Mouse (Mus musculus) forebrain, embryonic 13.5 days (tissue): ENCODE measurements at regions not wholly inside any gene's neighbourhood (a gene's known extent, or its start where the extent isn't known, plus 50 kb on each side); places are given as distances from the start of the nearest gene placed in this dataset.

Experiments
- ATAC-seq: fragments of 200-750 bp; cut with Nextera tagmentation; 2 replicates; pipeline ENCODE4 v1.8.0; 2017
- H3K27ac ChIP-seq: fragments of 300-500 bp; sonication (generic); 2 replicates; pipeline ENCODE4 v1.5.1; 2015; ENCODE audit warnings: inconsistent platforms, mild to moderate bottlenecking, moderate library complexity
- H3K27me3 ChIP-seq: fragments of 300-500 bp; sonication (generic); 2 replicates; pipeline ENCODE4 v1.6.1; 2015; ENCODE audit warnings: mild to moderate bottlenecking, inconsistent platforms
- H3K36me3 ChIP-seq: fragments of 300-500 bp; sonication (generic); 2 replicates; pipeline ENCODE4 v1.6.1; 2015; ENCODE audit warnings: mild to moderate bottlenecking, inconsistent platforms; ENCODE audit not compliant: poor library complexity, severe bottlenecking
- H3K4me1 ChIP-seq: fragments of 300-500 bp; sonication (generic); 2 replicates; pipeline ENCODE4 v1.6.1; 2015; ENCODE audit warnings: inconsistent platforms
- H3K4me2 ChIP-seq: fragments of 300-500 bp; sonication (generic); 2 replicates; pipeline ENCODE4 v1.6.1; 2015; ENCODE audit warnings: inconsistent platforms, mild to moderate bottlenecking, moderate library complexity
- H3K4me3 ChIP-seq: fragments of 300-500 bp; sonication (generic); 2 replicates; pipeline ENCODE4 v1.5.1; 2015; ENCODE audit warnings: mild to moderate bottlenecking, inconsistent platforms
- H3K9ac ChIP-seq: fragments of 300-500 bp; sonication (generic); 2 replicates; pipeline ENCODE4 v1.6.1; 2015; ENCODE audit warnings: mild to moderate bottlenecking, inconsistent platforms
- H3K9me3 ChIP-seq: fragments of 300-500 bp; sonication (generic); replicated peaks from 2 replicates; pipeline ENCODE4 v1.6.1; 2016; ENCODE audit warnings: inconsistent platforms
- WGBS: fragments of 180-500 bp; shearing (Covaris S2); methylation state at CpG from one replicate; pipeline ENCODE4 v1.1.7; 2015; 5-methylcytosine and 5-hydroxymethylcytosine counted together

DNA sequence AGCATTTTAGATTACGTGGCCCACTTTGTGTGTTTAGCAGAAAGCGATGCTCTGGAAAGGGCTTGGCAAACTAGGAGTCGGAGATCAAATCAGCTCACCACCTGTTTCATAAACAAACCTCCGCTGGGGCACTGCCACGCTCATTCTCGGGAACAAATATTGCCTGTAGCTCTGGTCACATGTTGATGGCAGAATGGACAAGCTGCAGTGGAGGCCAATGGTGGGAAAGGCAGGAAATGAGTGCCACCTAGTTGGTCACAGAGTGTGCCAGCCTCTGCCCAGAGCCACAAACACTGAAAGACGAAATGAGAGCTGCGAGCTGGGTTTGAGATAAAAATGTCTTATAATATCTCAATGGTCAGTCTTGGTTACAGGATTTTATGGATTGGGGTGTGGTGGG, 259.2 kb upstream of the Csf3r start:
- no peak for ATAC-seq
- WGBS: 86% methylated on average over 8 of the region's 8 CpGs
- no peak overlapping the region for H3K27ac ChIP-seq
- no peak overlapping the region for H3K9ac ChIP-seq
- no peaks in the 10 kb centered on the region for H3K36me3 ChIP-seq
- H3K4me2 ChIP-seq: no peak overlapping the region
- H3K4me1 ChIP-seq: no peaks in the 10 kb centered on the region
- no peaks in the 10 kb centered on the region for H3K27me3 ChIP-seq
- no peaks in the 10 kb centered on the region for H3K9me3 ChIP-seq
- no peak overlapping the region for H3K4me3 ChIP-seq

DNA sequence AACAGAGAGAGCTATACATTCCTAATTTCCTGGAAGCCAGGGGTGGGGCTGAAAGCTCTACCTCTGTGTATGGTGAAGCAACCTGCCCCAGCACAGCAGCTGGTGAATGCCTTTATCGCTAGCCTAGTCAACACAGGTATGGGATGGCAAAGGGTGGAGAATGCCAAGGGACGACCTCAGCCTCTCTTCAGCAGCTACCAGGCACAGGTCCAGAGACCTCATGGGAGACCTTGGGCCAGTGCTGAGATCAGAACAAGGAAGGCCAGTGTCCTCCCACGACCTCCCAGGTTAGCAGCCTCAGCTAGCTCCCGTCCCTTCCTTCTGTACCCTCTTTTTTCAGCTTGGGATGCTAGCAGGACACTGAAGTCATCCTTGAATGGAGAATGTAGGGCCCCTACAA, 247.2 kb upstream of the Csf3r start:
- 87% methylated on average over 4 of the region's 4 CpGs for WGBS

DNA sequence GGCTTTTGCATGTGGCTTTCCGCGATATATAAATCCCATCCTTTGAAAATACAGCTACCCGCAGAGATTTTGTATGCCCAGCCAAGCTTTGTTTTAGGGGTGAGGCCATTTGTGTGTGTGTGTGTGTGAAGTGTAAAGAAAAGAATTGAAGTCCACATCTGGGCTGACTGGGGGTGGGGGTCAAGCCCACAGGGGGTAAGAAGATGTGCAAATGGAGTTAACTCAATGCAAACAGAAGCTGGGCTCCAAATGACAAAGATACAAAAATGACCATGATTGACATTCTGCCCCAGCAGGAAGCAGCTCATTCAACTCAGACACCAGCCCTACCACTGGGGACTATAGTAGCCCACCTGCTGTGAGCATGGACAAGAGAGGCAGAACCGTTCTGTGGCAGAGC, 244.2 kb upstream of the Csf3r start:
- no peaks in the 10 kb centered on the region for H3K36me3 ChIP-seq
- 0 out of 2 replicates have a peak, but pooled peaks cover 3% of the 10 kb centered on the region for H3K27me3 ChIP-seq
- no peak overlapping the region for H3K4me3 ChIP-seq
- no peaks in the 10 kb centered on the region for H3K9me3 ChIP-seq
- H3K4me1 ChIP-seq: peaks cover 17% of the 10 kb centered on the region
- 14% methylated on average over 4 of the region's 4 CpGs for WGBS
- H3K4me2 ChIP-seq: no peak overlapping the region
- H3K27ac ChIP-seq: no peak overlapping the region
- no peak for ATAC-seq
- H3K9ac ChIP-seq: no peak overlapping the region

More for the DNA sequence above, 247.2 kb upstream of the Csf3r start:
- 0 out of 2 replicates have a peak, but pooled peaks cover 3% of the 10 kb centered on the region for H3K27me3 ChIP-seq
- H3K4me1 ChIP-seq: peaks cover 17% of the 10 kb centered on the region
- ATAC-seq: no peak
- no peaks in the 10 kb centered on the region for H3K36me3 ChIP-seq
- no peak overlapping the region for H3K9ac ChIP-seq
- H3K9me3 ChIP-seq: no peaks in the 10 kb centered on the region
- no peak overlapping the region for H3K4me2 ChIP-seq
- no peak overlapping the region for H3K27ac ChIP-seq
- H3K4me3 ChIP-seq: no peak overlapping the region

DNA sequence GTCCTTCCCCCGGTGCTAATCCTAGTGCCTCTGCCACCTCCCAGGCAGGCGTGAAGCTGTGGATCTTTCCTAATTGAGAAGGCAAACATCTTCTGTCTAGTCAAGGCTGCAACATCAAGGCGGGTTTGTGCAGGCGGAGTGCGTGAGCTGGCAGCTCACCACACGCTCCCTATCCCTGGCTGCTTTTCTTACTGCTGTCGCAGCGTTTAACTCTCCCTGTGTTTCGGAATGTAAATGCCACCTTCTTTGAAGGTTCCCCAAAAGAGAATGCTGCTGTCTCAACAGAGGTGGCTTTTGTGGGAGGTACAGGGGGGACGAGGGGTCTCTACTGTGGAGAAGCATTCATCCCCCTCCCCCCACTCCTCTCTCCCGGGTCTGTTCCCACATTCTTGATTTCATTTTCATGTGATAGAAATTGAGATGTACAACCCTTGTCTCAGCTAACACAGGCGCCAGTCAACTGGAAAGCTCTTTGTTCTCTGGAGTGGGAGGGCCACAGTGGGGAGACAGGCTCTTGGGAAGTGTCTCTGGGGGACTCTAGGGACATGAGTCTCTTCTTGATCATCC, 243.3 kb upstream of the Csf3r start:
- Histone ChIP-seq H3K4me1 (peaks cover 17% of the 10 kb centered on the region), H3K27me3 (0 out of 2 replicates have a peak, but pooled peaks cover 3% of the 10 kb centered on the region), H3K4me3 (no peak overlapping the region), H3K9me3 (no peaks in the 10 kb centered on the region), H3K9ac (no peak overlapping the region), H3K27ac (peak overlapping the region; percentile 35), H3K36me3 (no peaks in the 10 kb centered on the region), H3K4me2 (no peak overlapping the region; the same call in 1 of the 2 replicates)
- ATAC-seq: no peak; the same call in 1 of the 2 replicates
- WGBS: 6% methylated on average over 12 of the region's 12 CpGs

DNA sequence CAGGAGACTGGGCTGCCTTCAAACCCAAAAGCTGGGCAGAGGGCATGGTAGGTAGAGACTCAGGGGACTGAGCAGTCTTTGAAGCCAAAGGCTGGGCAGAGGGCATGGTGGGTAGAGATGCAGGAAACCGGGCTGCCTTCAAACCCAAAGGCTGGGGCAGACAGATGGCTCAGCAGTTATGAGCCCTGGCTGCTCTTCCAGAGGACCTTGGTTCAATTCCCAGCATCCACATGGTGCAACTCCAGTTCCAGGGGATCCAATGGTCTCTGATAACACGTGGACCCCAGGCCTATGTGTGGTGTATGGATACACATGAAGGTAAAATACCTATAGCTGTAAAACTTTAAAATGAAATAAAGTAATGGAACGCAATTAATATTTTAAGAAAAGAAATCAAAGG, 242.0 kb upstream of the Csf3r start:
- Histone ChIP-seq H3K4me1 (peaks cover 17% of the 10 kb centered on the region), H3K27ac (no peak overlapping the region), H3K4me3 (no peak overlapping the region), H3K9me3 (no peaks in the 10 kb centered on the region), H3K27me3 (0 out of 2 replicates have a peak, but pooled peaks cover 3% of the 10 kb centered on the region), H3K36me3 (no peaks in the 10 kb centered on the region), H3K4me2 (no peak overlapping the region), H3K9ac (no peak overlapping the region)
- no peak for ATAC-seq
- WGBS: 86% methylated on average over 3 of the region's 3 CpGs

DNA sequence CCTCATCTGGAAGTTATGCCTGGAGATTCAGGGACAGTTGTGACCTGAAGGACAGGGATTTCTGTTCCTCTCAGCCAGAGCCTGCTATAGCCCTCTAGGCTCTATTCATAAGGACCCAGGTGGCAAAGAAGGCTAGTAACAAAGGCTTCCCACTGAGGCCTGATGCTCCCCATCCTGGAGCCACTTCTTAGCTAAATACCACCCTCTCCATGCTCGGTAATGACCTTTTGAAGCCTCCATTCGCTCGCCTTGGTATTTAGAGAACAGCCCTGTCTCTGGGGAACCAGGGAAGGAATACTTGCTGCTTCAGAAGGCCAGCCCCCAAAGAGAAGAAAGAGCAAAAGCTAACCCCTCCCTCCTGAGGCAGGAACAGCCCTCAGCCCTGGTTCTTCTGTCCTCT, 238.3 kb upstream of the Csf3r start:
- Histone ChIP-seq H3K4me3 (no peak overlapping the region), H3K27me3 (no peaks in the 10 kb centered on the region), H3K36me3 (no peaks in the 10 kb centered on the region), H3K4me1 (peaks cover 6% of the 10 kb centered on the region), H3K9ac (no peak overlapping the region), H3K9me3 (no peaks in the 10 kb centered on the region), H3K4me2 (no peak overlapping the region), H3K27ac (no peak overlapping the region)
- WGBS: 12% methylated on average over 3 of the region's 3 CpGs
- ATAC-seq: no peak

DNA sequence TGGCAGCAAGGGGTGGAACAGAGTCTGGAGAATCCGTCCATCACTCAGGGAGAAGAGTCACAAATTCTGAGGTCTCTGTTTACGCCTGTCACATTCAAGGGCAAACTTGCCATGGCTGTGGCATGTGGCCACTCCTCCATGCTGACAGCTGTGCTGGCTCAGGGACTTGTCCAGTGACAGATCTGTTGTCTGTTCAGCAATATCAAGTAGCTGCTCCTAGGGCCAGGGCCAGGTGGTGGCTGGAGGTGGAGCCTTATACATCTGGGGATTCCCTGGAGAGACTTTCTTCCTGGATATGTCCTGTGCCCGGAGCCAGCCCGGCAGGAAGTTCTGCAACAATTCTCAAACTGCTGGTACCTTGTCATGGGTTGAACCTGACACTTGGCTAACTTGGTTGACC, 229.7 kb upstream of the Csf3r start:
- ATAC-seq: no peak
- Histone ChIP-seq H3K4me3 (no peak overlapping the region), H3K27ac (no peak overlapping the region), H3K4me2 (no peak overlapping the region), H3K27me3 (no peaks in the 10 kb centered on the region), H3K36me3 (no peaks in the 10 kb centered on the region), H3K4me1 (no peaks in the 10 kb centered on the region), H3K9me3 (no peaks in the 10 kb centered on the region), H3K9ac (no peak overlapping the region)
- 86% methylated on average over 4 of the region's 4 CpGs for WGBS

DNA sequence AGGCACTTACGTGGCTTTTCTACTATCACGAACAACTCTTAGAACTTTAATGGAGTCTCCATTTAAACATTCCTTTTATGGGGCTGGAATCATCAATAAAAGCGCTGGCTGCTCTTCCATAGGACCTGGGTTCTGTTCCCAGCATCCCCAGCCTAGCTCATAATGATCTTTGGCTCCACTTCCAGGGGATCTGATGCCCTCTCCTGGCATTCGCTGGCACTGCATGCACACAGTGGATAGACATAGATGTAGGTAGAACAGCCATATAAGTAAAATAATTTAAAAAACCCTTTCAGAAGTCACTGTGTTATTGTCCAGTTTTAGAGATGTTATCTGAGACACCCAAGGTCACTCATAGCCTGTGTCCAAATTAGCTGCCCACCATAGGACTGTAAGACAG, 216.4 kb upstream of the Csf3r start:
- peaks cover 17% of the 10 kb centered on the region for H3K4me1 ChIP-seq
- H3K27me3 ChIP-seq: peaks cover 30% of the 10 kb centered on the region
- no peak overlapping the region for H3K4me2 ChIP-seq

DNA sequence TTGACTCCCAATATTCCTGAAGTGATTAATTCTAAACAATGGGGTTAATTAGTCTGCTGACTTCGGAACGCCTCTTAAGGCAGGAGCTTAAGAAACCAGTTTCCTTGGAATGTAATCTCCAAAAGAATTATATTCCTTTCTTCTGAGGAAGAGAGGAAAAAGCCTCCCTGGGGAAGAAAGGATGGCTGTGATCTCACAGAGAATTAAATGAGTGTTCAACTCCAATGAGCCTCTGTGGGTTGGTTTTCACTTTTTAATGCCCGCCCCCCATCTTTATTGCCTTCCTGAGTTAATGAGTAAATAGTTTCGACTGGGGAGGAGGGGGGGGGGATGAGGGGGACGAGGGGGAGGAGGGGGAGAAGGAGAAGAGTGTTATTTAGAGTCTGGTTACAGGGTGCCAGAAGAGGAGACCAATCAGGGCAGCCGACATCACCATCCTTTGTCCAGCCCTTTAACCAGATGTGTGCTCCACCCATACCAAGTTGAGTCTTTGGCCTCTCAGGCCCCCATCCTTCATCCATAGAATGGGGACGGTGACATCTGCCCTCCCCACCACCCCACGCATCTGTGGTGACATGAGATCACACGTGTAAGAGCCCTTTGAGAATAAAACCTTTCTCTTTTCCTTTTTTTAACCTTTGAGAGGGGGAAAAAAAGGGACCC, 214.8 kb upstream of the Csf3r start:
- no peak overlapping the region for H3K27ac ChIP-seq
- ATAC-seq: 0 out of 2 replicates have a peak, but pooled peaks have one; percentile 33
- WGBS: under 1% methylated on average over 8 of the region's 9 CpGs

More for the DNA sequence above, 216.4 kb upstream of the Csf3r start:
- H3K9ac ChIP-seq: no peak overlapping the region
- H3K9me3 ChIP-seq: 0 out of 2 replicates have a peak, but pooled peaks cover 4% of the 10 kb centered on the region
- 90% methylated on average over 4 of the region's 4 CpGs for WGBS
- no peak overlapping the region for H3K4me3 ChIP-seq
- no peak for ATAC-seq
- H3K27ac ChIP-seq: no peak overlapping the region
- no peaks in the 10 kb centered on the region for H3K36me3 ChIP-seq

DNA sequence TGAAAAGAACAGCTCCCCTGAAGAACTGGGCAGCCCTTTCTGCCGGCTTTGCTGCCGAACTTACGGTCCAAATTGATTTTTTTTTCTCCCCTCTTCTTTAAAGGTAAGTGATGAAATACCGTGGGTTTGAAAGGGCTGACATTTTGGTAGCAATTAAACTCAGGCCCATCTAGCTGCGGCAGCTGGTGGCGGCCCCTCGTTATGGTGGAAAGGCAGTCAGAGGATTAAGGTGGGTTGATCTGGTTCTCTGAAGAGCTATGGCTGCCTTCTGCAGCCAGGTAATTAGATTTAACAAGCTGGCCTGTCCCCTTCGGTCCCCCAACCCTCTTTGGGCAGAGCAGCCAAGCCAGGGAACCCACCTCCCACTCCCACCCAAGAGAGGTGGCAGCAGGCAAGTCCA, 214.1 kb upstream of the Csf3r start:
- no peaks in the 10 kb centered on the region for H3K36me3 ChIP-seq
- no peak overlapping the region for H3K27ac ChIP-seq
- H3K4me2 ChIP-seq: no peak overlapping the region
- ATAC-seq: no peak
- no peak overlapping the region for H3K4me3 ChIP-seq
- H3K9ac ChIP-seq: no peak overlapping the region
- 0 out of 2 replicates have a peak, but pooled peaks cover 4% of the 10 kb centered on the region for H3K9me3 ChIP-seq
- WGBS: 8% methylated on average over 8 of the region's 8 CpGs
- H3K27me3 ChIP-seq: peaks cover 27% of the 10 kb centered on the region
- H3K4me1 ChIP-seq: peaks cover 17% of the 10 kb centered on the region

More for the DNA sequence above, 214.8 kb upstream of the Csf3r start:
- no peak overlapping the region for H3K9ac ChIP-seq
- peaks cover 27% of the 10 kb centered on the region for H3K27me3 ChIP-seq
- no peak overlapping the region for H3K4me2 ChIP-seq
- H3K4me3 ChIP-seq: no peak overlapping the region
- H3K9me3 ChIP-seq: 0 out of 2 replicates have a peak, but pooled peaks cover 4% of the 10 kb centered on the region
- H3K36me3 ChIP-seq: no peaks in the 10 kb centered on the region
- H3K4me1 ChIP-seq: peaks cover 17% of the 10 kb centered on the region

DNA sequence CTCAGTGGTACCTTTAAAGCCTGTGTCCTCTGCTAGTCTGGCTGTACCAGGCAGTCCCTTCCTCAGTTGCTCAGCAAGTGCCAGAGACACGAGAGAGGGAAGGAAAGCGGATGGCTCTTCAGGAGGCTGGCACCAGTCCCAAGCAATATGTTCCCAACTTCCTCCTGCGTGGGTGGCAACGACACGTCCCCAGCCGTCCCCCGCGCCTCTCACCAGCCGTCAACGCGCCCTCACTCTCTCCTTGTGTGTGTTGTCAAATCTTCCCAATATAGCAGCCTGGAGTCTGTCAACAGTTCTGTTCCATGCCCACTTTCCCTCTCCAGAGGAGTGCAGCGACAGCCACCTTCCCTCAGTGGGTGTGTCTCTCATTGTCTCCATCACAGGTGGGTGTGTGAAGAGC, 210.0 kb upstream of the Csf3r start:
- Histone ChIP-seq H3K36me3 (no peaks in the 10 kb centered on the region), H3K4me3 (no peak overlapping the region), H3K27me3 (peaks cover 24% of the 10 kb centered on the region), H3K9ac (no peak overlapping the region), H3K27ac (no peak overlapping the region), H3K9me3 (no peaks in the 10 kb centered on the region), H3K4me2 (no peak overlapping the region), H3K4me1 (peaks cover 22% of the 10 kb centered on the region)
- ATAC-seq: peak; percentile 70
- WGBS: 70% methylated on average over 12 of the region's 12 CpGs

DNA sequence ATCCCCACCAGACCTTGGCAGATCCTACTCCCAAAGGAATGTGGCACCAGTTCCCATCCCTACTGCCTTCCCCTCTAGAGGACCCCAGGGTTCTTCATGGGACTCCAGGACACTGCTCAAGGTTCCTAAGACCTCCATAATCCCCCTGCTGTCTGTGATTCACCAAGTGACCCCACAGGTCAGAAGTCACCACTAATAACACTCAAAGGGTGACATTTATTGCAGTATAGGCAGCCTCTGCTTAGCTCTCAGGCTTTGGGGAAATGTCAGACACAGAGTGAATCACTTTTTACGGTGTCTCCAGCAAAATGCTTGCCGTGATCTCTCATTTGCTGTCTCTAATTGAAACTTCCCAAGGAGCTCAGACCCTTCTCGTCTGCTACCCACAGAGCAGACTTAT, 209.1 kb upstream of the Csf3r start:
- Histone ChIP-seq H3K27ac (no peak overlapping the region), H3K9ac (no peak overlapping the region), H3K4me2 (no peak overlapping the region), H3K9me3 (no peaks in the 10 kb centered on the region), H3K36me3 (no peaks in the 10 kb centered on the region), H3K27me3 (peaks cover 24% of the 10 kb centered on the region), H3K4me1 (peaks cover 14% of the 10 kb centered on the region), H3K4me3 (no peak overlapping the region)
- 68% methylated on average over 3 of the region's 3 CpGs for WGBS
- ATAC-seq: no peak
